Mouse (Mus musculus) cortical plate, adult 2 months (tissue): Measurements from ENCODE around the gene Phgr1. TPM values are rescaled to one million over a fixed set of nuclear protein-coding genes. Genes with fewer than 3 reads are reported as not detected.

ENCODE experiments used
- H3K27ac ChIP-seq: fragments of 200-500 bp; 2 replicates; pipeline ENCODE4 v1.5.1; 2012; ENCODE audit warnings: low read length, control low read depth, inconsistent platforms; ENCODE audit not compliant: insufficient read depth
- H3K4me1 ChIP-seq: fragments of 200-500 bp; 2 replicates; pipeline ENCODE4 v1.6.1; 2011; ENCODE audit warnings: low read length; ENCODE audit not compliant: control insufficient read depth, insufficient read depth
- H3K4me3 ChIP-seq: fragments of 200-500 bp; 2 replicates; pipeline ENCODE4 v1.5.1; 2011; ENCODE audit warnings: mild to moderate bottlenecking, low read length, control low read depth; ENCODE audit not compliant: insufficient read depth
- CTCF ChIP-seq: fragments of 200-500 bp; IDR thresholded peaks from 2 replicates; pipeline ENCODE4 v1.5.1; 2011; ENCODE audit warnings: mild to moderate bottlenecking, control low read depth, low read length; ENCODE audit not compliant: insufficient read depth; ENCODE audit errors: extremely low read depth
- POLR2A ChIP-seq: fragments of 200-500 bp; IDR thresholded peaks from 2 replicates; pipeline ENCODE4 v1.6.1; 2011; ENCODE audit warnings: mild to moderate bottlenecking, low read length, control low read depth; ENCODE audit not compliant: insufficient read depth; ENCODE audit errors: extremely low read depth
- polyA plus RNA-seq: library from polyadenylated mRNA; depleted of rRNA; stranded (reverse); fragments of >200 nt; gene quantifications from 2 replicates; pipeline ENCODE4 v1.2.3, GENCODE M21; 2012; rRNA removed

The Phgr1 gene
- not detected in 2 replicates for polyA plus RNA-seq

DNA sequence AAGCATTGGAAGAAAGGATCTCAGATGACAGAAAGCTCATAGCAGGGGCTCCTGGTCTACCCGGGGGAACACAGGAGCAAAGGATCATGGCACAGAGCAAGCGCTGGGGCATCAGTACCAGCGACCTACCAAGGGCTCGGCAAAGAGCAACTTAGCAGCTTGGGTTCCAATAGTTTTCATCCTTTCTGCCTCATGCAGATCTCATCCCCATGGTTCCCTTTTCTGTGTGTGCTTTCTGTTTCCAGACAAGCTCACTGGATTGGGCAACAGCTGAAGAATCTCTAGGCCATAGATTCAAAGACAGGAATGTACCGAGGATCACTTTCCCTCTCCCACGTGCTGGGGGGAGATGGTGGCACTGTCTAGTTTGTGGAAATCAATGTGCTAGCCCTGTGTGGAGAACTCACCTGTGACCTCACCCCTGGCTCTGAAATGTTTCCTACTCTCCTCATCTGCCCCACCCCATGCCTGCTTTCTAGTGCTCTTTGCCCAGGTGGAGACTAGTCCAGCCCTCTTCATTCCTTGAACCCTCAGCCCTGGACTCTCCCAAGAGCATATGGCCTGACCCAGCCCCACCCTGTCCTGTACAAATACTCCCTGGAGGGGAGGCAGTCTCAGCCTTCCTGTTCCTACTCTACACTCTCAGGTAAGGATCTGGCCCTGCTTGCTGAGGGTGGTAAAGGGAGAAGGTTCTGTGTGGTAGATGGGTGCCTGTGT lies at the start of gene Phgr1:
Phgr1 (plus strand) TSS at position 612 of the 717 bp plus-strand sequence.
- Histone ChIP-seq H3K4me3 (no peak within 1 kb of the TSS), H3K4me1 (no peaks in the 10 kb centered on the region), H3K27ac (no peak within 1 kb of the TSS)
- TF ChIP-seq CTCF (no peak), POLR2A (no peak)

DNA sequence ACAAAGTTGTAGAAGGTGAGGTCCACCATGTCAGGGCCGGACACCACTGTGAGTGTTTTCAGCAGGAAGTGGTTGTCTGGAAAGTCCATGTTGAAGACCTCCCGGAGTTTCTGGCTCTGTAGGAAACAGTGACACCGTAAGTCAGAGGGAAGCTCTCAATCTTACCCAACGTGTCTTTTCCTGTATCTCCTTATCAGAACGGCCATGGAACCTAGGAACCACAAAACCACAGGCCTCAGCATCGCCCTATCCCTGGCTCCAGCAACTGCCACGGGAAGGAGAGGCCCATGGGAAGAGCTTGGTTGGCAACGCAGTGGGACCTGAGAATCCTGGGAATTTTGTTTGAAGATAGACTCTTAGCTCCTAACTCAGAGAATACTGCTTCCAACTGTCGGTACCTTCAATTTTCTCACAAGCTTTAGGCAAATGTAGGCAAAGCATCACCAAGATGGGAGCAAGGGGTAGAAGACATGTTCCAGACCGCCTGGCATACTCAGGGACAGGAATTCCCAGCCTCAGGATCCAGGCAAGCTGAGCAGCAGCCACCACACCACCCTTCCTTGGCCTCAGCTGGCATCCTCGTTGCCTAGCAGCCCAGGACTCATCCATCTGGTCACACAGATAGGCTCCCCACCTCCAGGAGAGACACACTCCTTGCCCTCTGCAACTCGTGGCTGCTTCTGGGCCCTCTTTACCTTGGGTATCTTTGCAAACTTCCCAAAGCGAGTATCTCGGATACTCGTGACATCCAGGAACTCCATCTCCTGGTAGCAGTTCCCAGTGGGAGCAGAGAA lies 48.7 kb upstream of the Phgr1 start:
- Histone ChIP-seq H3K27ac (no peak overlapping the region), H3K4me1 (no peaks in the 10 kb centered on the region), H3K4me3 (no peak overlapping the region)
- TF ChIP-seq POLR2A (no peak), CTCF (no peak)

DNA sequence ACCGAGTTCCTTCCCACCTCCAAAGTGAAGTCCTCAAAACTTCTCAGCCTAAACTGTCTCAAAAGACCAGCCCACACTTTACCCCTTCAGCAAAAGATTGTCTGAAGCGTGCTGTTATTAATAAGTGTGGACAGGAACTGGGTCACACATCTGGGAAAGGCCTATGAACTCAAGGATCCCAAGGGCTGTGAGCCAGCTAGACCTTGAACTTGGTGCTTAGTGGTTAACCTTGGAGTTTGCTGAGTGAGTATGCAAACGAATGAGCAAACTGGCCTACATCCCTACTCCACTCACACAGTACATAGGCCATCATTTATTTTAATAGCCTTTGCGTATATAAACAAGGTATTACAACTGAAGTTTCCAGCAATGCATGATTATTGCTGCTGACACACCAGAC lies 47.1 kb upstream of the Phgr1 start:
- Histone ChIP-seq H3K4me3 (no peak overlapping the region), H3K4me1 (no peaks in the 10 kb centered on the region), H3K27ac (no peak overlapping the region)
- no peak for TF ChIP-seq CTCF
- TF ChIP-seq POLR2A, result no peak

DNA sequence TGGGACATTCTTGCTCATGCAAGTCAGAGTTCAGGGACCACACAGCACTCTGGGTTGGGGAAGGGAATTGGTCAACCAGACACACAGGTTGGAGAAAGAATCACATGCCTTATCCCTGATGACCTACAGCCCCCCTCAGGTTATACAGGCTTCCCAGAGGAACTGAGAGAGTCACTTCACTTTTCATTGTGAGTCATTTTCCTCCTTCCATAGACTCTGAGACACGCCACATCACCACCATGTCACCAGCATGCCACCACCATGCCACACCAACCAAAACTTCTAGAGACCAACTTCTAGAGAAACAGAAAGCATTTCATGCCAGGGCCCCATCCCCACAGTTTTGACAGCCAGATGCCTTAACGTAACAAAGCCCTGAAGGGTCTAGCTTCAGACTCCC lies 45.7 kb upstream of the Phgr1 start:
- TF ChIP-seq CTCF (no peak), POLR2A (no peak)
- Histone ChIP-seq H3K4me1 (no peaks in the 10 kb centered on the region), H3K4me3 (no peak overlapping the region), H3K27ac (no peak overlapping the region)

DNA sequence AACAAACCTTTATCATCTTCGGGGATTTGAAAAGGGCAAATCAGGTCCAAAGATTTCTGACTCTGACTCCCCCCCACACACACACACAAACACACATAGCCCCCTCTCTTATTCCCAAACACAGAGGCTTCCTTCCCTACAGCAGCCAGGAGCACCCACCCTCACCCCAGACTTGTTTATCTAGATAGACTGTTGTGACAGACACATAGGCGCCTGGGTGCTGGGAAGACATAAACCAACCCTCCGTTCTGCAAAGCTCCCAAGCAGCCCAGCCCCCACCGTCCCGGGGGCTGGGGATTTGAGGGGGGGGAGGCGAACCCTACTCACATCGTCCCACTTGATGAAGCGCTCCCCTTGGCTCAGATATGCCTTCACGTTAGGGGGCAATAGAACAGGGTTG lies 44.7 kb upstream of the Phgr1 start:
- Histone ChIP-seq H3K27ac (no peak overlapping the region), H3K4me1 (no peaks in the 10 kb centered on the region), H3K4me3 (no peak overlapping the region)
- TF ChIP-seq POLR2A, result no peak
- no peak for TF ChIP-seq CTCF

DNA sequence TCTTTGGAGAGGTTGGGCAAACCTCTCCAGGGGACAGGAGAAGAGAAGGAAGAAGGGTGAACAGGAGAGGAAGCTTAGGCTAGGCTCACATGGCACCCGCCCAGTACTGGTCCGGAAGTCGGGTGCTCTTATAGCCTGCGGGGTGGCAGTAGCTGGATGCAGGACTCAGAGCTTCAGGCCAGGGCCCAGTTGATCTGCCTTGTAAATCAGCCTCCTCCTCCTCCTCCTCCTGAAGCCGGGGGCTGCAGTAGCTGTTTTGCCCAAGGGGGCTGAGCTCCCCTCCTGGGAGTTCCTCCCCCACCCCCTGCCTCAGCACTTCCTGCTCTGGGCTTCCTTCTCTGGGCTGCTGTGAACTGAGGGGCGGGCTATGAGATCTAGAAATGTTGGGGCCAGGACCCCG lies 44.2 kb upstream of the Phgr1 start, which contains the start of gene Plcb2:
Plcb2 (minus strand) TSS at position 102 of the 400 bp plus-strand sequence.
- TF ChIP-seq CTCF (no peak), POLR2A (no peak)
- Histone ChIP-seq H3K4me3 (no peak within 1 kb of the TSS), H3K27ac (no peak within 1 kb of the TSS), H3K4me1 (no peaks in the 10 kb centered on the region)

DNA sequence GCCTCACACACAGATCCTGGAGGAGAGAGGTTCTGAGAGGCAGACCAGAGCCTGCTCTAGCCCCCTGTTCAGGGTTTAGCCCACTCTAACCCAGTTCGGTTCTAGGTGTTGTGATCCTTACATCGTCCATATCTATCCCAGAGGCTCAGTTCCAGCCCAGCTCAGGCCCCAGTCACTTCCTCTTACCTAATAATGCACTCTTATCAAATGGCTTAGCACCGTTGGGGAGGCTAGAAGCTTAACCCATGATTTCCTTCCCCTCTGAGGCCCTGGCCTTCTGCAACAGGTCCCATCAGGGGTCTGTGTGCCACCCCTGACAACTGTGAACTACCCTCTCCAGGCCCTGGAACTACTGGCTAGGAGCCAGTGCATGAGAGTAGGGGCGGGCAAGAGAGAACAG lies 43.4 kb upstream of the Phgr1 start:
- Histone ChIP-seq H3K4me3 (no peak overlapping the region), H3K27ac (no peak overlapping the region), H3K4me1 (no peaks in the 10 kb centered on the region; the same call in 1 of the 2 replicates)
- TF ChIP-seq CTCF (no peak), POLR2A (no peak)

DNA sequence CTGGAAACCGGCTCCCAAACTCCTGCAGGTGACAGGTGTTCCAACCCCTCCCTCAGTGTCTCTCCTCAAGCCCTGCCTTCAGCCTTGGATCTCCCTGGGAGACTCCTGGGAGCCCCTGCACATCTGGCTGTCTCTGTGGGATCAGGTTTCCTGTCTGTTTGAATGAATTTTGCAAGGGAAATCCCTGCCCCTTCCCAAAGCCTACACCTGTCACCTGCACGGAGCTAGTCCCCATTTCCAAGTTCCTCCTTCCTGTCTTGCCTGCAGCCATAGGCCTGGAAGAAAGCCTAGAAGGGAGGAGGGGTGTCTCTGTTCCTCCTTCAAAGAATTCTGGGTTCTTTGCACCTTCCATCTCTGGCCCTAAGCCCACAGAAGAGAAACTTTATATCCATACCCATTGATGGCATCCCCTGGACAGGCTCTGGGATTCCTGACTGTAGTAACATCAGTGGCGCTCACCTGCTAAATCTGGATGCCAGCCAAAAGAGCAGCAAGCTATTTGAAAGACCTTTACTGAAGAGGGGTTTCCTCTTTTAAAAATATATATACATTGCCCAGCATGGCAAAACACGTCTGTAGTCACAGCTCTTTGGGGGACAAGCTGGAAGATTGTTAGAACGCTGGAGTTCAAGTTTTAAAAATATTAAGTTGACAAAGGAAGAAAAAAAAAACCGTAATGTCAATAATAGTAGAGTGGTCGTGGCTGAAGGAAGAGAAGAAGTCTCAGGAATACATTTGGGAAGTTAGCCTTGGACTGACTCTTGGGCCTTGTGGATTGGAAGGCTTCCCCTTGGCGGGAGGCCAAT lies 42.5 kb upstream of the Phgr1 start:
- Histone ChIP-seq H3K27ac (no peak overlapping the region), H3K4me3 (no peak overlapping the region), H3K4me1 (no peaks in the 10 kb centered on the region; the same call in 1 of the 2 replicates)
- TF ChIP-seq POLR2A (no peak), CTCF (no peak)

DNA sequence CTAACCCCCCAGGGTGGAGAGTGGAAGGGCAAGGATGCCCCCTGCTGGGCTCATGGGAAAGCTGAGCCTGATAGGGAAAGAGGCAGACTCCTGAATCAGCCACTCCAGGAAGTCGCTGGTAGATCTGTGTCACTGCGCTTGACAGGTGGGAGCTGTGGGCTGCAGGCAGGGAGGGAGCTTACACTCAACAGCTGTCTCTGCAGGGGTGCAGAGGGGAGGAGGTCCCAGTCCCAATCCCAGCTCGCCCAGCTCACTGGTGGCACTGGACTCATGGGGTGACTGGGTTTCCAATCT lies 42.0 kb upstream of the Phgr1 start:
- Histone ChIP-seq H3K4me1 (no peaks in the 10 kb centered on the region; the same call in 1 of the 2 replicates), H3K27ac (no peak overlapping the region), H3K4me3 (no peak overlapping the region)
- no peak for TF ChIP-seq POLR2A
- peak; percentile 74 for TF ChIP-seq CTCF

DNA sequence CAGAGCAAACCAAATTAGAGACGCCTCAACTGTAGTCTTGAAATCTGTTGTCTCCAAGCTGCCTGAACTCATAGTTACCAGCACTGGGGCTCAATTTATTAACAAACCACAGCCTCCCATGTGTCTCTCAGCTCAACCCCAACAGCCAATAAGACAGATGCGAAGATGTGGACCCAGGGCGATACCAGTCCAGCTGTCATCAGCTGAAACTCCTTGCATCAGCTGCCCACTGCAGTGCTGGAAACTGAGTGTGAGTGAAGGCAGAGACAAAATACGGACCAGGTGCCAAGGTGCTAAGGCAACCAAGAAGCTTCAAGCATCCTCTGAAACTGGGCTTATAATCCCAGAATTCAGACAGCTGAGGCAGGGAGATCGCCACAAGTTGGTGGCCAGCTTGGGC lies 40.6 kb upstream of the Phgr1 start:
- H3K27ac ChIP-seq, result no peak overlapping the region
- H3K4me3 ChIP-seq, result no peak overlapping the region
- no peaks in the 10 kb centered on the region; the same call in 1 of the 2 replicates for H3K4me1 ChIP-seq
- TF ChIP-seq CTCF, result no peak
- TF ChIP-seq POLR2A, result no peak
